Mouse (Mus musculus) embryonic fibroblast, embryonic 13.5 days (primary cell): ENCODE measurements around the gene Hdac11.

Experiments used
- CTCF ChIP-seq: IDR thresholded peaks from 2 replicates; pipeline ENCODE4 v1.5.1; 2011; ENCODE audit warnings: mild to moderate bottlenecking, control low read depth, low read length, moderate library complexity, borderline replicate concordance; ENCODE audit not compliant: insufficient read depth
- POLR2A ChIP-seq: IDR thresholded peaks from 2 replicates; pipeline ENCODE4 v1.6.1; 2011; ENCODE audit warnings: low read depth, mild to moderate bottlenecking, control low read depth, low read length, moderate library complexity

- no peak for TF ChIP-seq POLR2A
- TF ChIP-seq CTCF: no peak
Observed at GRCm38 (mm10) chr6:91187871-91188270, 31.4 kb downstream of the Hdac11 start.
